Mouse (Mus musculus): ENCODE results near the gene Inf2. TPM values are rescaled to one million over a fixed set of nuclear protein-coding genes. Genes with fewer than 3 reads are reported as not detected.

The Inf2 gene
- polyA plus RNA-seq, 1 experiment from 2014 or later = 1.7 TPM

DNA sequence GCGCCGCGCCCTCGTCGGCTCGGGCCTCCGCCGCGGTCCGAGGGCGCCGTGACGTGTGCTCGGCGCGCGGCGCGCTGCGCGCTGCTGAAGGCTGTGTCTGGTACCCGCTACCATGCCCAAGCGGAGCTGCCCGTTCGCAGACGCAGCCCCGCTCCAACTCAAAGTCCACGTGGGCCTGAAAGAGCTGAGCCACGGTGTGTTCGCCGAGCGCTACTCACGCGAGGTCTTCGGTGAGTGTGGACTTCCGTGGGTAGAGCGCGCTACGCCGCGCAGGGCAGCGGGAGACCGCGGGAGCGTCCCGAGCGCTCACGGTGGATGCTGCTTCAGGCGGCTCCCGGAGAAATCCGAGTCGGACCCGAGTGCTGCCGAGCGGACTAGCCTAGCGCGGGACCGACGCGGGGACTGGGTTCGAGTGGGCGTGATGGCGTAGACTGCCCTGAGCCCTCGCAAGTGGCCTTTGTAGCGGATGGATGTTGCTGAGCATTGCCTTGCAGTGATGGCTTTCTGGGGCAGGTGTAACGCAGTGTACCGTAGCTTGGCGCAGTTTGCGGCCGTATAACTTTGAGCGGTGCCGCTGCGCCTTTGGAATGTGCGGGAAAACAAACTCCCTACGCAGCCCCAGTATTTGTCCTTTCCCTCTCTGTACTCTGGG lies 56.4 kb downstream of the Inf2 start:
- Histone ChIP-seq H3K27ac (replicated peaks) (peak overlapping the region; percentile 93), H3K4me1 (peaks cover 33% of the 10 kb centered on the region), H3K4me3 (peak overlapping the region; percentile 88), H3K36me3 (peaks cover 34% of the 10 kb centered on the region), H3K27me3 (ENCODE audit: low read depth, poor library complexity, severe bottlenecking) (no peaks in the 10 kb centered on the region), H3K9me3 (replicated peaks) (no peaks in the 10 kb centered on the region)
- peak; percentile 75 for DNase-seq (ENCODE audit: low spot score)
- WGBS = under 1% methylated on average over 75 of the region's 75 CpGs

GRCm38 (mm10) chr12:112646139-112646538 lies 57.6 kb downstream of the Inf2 start:
- no peaks in the 10 kb centered on the region for H3K9me3 ChIP-seq (replicated peaks)
- peaks cover 46% of the 10 kb centered on the region for H3K36me3 ChIP-seq
- peak overlapping the region; percentile 34; the same call in 1 of the 2 replicates for H3K27ac ChIP-seq (replicated peaks)
- 73% methylated on average over 6 of the region's 6 CpGs for WGBS
- H3K27me3 ChIP-seq (ENCODE audit: low read depth, poor library complexity, severe bottlenecking) = no peaks in the 10 kb centered on the region
- H3K4me1 ChIP-seq = peaks cover 33% of the 10 kb centered on the region
- no peak for DNase-seq (ENCODE audit: low spot score)
- H3K4me3 ChIP-seq = peak overlapping the region; percentile 88

GRCm38 (mm10) chr12:112648081-112648480 lies 59.5 kb downstream of the Inf2 start:
- Histone ChIP-seq H3K4me1 (peaks cover 33% of the 10 kb centered on the region), H3K36me3 (peaks cover 65% of the 10 kb centered on the region), H3K27me3 (ENCODE audit: low read depth, poor library complexity, severe bottlenecking) (no peaks in the 10 kb centered on the region), H3K9me3 (replicated peaks) (no peaks in the 10 kb centered on the region), H3K4me3 (no peak overlapping the region), H3K27ac (replicated peaks) (no peak overlapping the region)
- no peak for DNase-seq (ENCODE audit: low spot score)
- 93% methylated on average over 5 of the region's 5 CpGs for WGBS

GRCm38 (mm10) chr12:112651778-112652439 lies 63.3 kb downstream of the Inf2 start:
- Histone ChIP-seq H3K36me3 (peaks cover 100% of the 10 kb centered on the region), H3K27ac (replicated peaks) (no peak overlapping the region), H3K27me3 (ENCODE audit: low read depth, poor library complexity, severe bottlenecking) (no peaks in the 10 kb centered on the region), H3K9me3 (replicated peaks) (no peaks in the 10 kb centered on the region), H3K4me3 (no peak overlapping the region), H3K4me1 (peaks cover 18% of the 10 kb centered on the region)
- no peak for DNase-seq (ENCODE audit: low spot score)
- WGBS = 86% methylated on average over 5 of the region's 5 CpGs

GRCm38 (mm10) chr12:112653157-112653824 lies 64.7 kb downstream of the Inf2 start:
- no peak overlapping the region for H3K4me3 ChIP-seq
- no peaks in the 10 kb centered on the region for H3K27me3 ChIP-seq (ENCODE audit: low read depth, poor library complexity, severe bottlenecking)
- H3K36me3 ChIP-seq = peaks cover 100% of the 10 kb centered on the region
- no peaks in the 10 kb centered on the region for H3K9me3 ChIP-seq (replicated peaks)
- 66% methylated on average over 7 of the region's 7 CpGs for WGBS
- peaks cover 13% of the 10 kb centered on the region for H3K4me1 ChIP-seq
- no peak overlapping the region for H3K27ac ChIP-seq (replicated peaks)
- DNase-seq (ENCODE audit: low spot score) = peak; percentile 83

DNA sequence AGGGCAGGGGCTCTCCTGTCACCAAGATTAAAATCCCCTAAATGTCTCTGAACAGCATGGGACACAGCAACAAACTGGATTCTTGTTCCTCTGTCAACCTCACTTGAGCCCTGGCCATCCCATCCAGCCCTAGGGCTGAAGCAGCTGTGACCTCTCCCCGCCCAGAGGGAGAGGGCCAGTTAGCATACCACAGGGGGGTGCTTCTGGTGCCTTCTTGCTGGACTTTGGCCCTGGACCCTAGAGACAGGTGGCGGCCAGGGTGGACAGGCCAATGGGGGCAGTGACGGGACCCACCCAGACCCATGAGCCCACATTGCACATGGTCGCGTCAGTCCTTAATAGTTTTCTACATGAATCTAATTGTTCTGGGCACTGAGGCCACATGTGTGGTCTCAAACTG lies 65.5 kb downstream of the Inf2 start:
- DNase-seq (ENCODE audit: low spot score) = no peak
- H3K4me1 ChIP-seq = peaks cover 14% of the 10 kb centered on the region
- H3K9me3 ChIP-seq (replicated peaks) = no peaks in the 10 kb centered on the region
- H3K4me3 ChIP-seq = no peak overlapping the region
- no peaks in the 10 kb centered on the region for H3K27me3 ChIP-seq (ENCODE audit: low read depth, poor library complexity, severe bottlenecking)
- WGBS = 93% methylated on average over 5 of the region's 5 CpGs
- no peak overlapping the region for H3K27ac ChIP-seq (replicated peaks)
- peaks cover 100% of the 10 kb centered on the region for H3K36me3 ChIP-seq

- WGBS = 94% methylated on average over 7 of the region's 7 CpGs
Observed at GRCm38 (mm10) chr12:112658619-112659018, 70.0 kb downstream of the Inf2 start.

GRCm38 (mm10) chr12:112659109-112659508 lies 70.5 kb downstream of the Inf2 start:
- peaks cover 57% of the 10 kb centered on the region for H3K4me1 ChIP-seq
- peak; percentile 41 for DNase-seq (ENCODE audit: low spot score)
- no peaks in the 10 kb centered on the region for H3K9me3 ChIP-seq (replicated peaks)
- H3K27ac ChIP-seq (replicated peaks) = peak overlapping the region; percentile 91; the same call in 1 of the 2 replicates
- H3K27me3 ChIP-seq (ENCODE audit: low read depth, poor library complexity, severe bottlenecking) = no peaks in the 10 kb centered on the region
- no peak overlapping the region for H3K4me3 ChIP-seq
- H3K36me3 ChIP-seq = peaks cover 100% of the 10 kb centered on the region
- 76% methylated on average over 6 of the region's 6 CpGs for WGBS

More at GRCm38 (mm10) chr12:112658619-112659018, 70.0 kb downstream of the Inf2 start:
- H3K4me3 ChIP-seq = no peak overlapping the region
- DNase-seq (ENCODE audit: low spot score) = no peak
- H3K27ac ChIP-seq (replicated peaks) = peak overlapping the region; percentile 91; the same call in 1 of the 2 replicates
- H3K27me3 ChIP-seq (ENCODE audit: low read depth, poor library complexity, severe bottlenecking) = no peaks in the 10 kb centered on the region
- no peaks in the 10 kb centered on the region for H3K9me3 ChIP-seq (replicated peaks)
- H3K4me1 ChIP-seq = peaks cover 55% of the 10 kb centered on the region
- peaks cover 100% of the 10 kb centered on the region for H3K36me3 ChIP-seq

- DNase-seq (ENCODE audit: low spot score) = peak; percentile 77
- Histone ChIP-seq H3K27ac (replicated peaks) (peak overlapping the region; percentile 91), H3K4me1 (peaks cover 67% of the 10 kb centered on the region), H3K36me3 (peaks cover 99% of the 10 kb centered on the region), H3K27me3 (ENCODE audit: low read depth, poor library complexity, severe bottlenecking) (no peaks in the 10 kb centered on the region), H3K4me3 (peak overlapping the region; percentile 38), H3K9me3 (replicated peaks) (no peaks in the 10 kb centered on the region)
- WGBS = 52% methylated on average over 5 of the region's 5 CpGs
Observed at GRCm38 (mm10) chr12:112660576-112661326, 72.2 kb downstream of the Inf2 start.

DNA sequence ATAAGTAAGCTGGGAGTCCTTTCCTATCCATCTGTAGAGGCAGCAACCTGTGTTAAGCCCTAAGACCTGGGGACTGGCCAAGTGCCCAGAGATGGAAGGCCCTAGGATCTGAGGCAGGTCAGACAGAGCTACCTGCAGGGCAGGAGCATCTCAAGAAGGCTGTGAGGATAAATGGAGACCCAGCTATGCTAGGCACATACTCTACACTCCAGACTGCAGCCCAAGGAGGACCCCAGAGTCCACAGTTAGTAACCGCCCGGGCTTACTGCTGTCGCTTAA lies 72.7 kb downstream of the Inf2 start:
- Histone ChIP-seq H3K4me3 (peak overlapping the region; percentile 38), H3K4me1 (peaks cover 72% of the 10 kb centered on the region), H3K27ac (replicated peaks) (peak overlapping the region; percentile 91), H3K9me3 (replicated peaks) (no peaks in the 10 kb centered on the region), H3K27me3 (ENCODE audit: low read depth, poor library complexity, severe bottlenecking) (no peaks in the 10 kb centered on the region), H3K36me3 (peaks cover 99% of the 10 kb centered on the region)
- no peak for DNase-seq (ENCODE audit: low spot score)
- 84% methylated on average over 3 of the region's 3 CpGs for WGBS

GRCm38 (mm10) chr12:112661851-112662250 lies 73.3 kb downstream of the Inf2 start:
- Histone ChIP-seq H3K36me3 (peaks cover 99% of the 10 kb centered on the region), H3K27me3 (ENCODE audit: low read depth, poor library complexity, severe bottlenecking) (no peaks in the 10 kb centered on the region), H3K4me3 (0 out of 2 replicates have a peak overlapping the region, but pooled peaks have one; percentile 5), H3K9me3 (replicated peaks) (no peaks in the 10 kb centered on the region), H3K4me1 (peaks cover 76% of the 10 kb centered on the region), H3K27ac (replicated peaks) (peak overlapping the region; percentile 91)
- no peak for DNase-seq (ENCODE audit: low spot score)
- WGBS = 86% methylated on average over 9 of the region's 9 CpGs

DNA sequence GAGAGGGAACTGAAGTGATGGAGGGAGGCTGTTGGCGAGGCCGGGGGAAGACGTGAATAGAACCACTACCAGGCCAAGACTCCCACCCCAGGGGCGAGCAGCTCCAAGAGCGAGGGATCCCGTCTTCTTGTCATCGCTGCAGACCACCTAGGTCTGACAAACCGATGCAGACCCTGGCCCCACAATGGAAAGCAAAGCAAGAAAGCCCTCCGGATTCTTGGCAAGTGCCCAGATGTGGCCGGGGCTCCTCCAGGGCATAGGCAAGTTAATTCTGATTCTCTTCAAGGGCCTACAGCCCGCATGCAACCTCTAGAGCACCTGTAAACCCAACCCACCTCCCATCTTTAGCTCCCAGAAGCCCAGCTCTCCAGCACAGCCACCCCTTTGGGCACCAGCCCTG lies 74.7 kb downstream of the Inf2 start:
- H3K36me3 ChIP-seq = peaks cover 99% of the 10 kb centered on the region
- peak overlapping the region; percentile 20; the same call in 1 of the 2 replicates for H3K4me3 ChIP-seq
- 91% methylated on average over 11 of the region's 11 CpGs for WGBS
- peaks cover 86% of the 10 kb centered on the region for H3K4me1 ChIP-seq
- no peaks in the 10 kb centered on the region for H3K9me3 ChIP-seq (replicated peaks)
- no peak for DNase-seq (ENCODE audit: low spot score)
- H3K27me3 ChIP-seq (ENCODE audit: low read depth, poor library complexity, severe bottlenecking) = no peaks in the 10 kb centered on the region
- peak overlapping the region; percentile 91 for H3K27ac ChIP-seq (replicated peaks)

Measured in midbrain, embryonic 10.5 days (tissue).